Mouse (Mus musculus) common myeloid progenitor, adult 5-6 weeks (primary cell): ENCODE measurements at regions not wholly inside any gene's neighbourhood (a gene's known extent, or its start where the extent isn't known, plus 50 kb on each side); places are given as distances from the start of the nearest gene placed in this dataset.

Experiments used
- ATAC-seq: replicated peaks from 2 replicates; pipeline ENCODE4 v1.8.0; 2016; ENCODE audit warnings: low read depth, mild to moderate bottlenecking, moderate TSS enrichment, inconsistent platforms; ENCODE audit not compliant: poor library complexity, severe bottlenecking

GRCm38 (mm10) chr16:73835715-73836440 lies 575.7 kb downstream of the Robo2 start:
- no peak for ATAC-seq

DNA sequence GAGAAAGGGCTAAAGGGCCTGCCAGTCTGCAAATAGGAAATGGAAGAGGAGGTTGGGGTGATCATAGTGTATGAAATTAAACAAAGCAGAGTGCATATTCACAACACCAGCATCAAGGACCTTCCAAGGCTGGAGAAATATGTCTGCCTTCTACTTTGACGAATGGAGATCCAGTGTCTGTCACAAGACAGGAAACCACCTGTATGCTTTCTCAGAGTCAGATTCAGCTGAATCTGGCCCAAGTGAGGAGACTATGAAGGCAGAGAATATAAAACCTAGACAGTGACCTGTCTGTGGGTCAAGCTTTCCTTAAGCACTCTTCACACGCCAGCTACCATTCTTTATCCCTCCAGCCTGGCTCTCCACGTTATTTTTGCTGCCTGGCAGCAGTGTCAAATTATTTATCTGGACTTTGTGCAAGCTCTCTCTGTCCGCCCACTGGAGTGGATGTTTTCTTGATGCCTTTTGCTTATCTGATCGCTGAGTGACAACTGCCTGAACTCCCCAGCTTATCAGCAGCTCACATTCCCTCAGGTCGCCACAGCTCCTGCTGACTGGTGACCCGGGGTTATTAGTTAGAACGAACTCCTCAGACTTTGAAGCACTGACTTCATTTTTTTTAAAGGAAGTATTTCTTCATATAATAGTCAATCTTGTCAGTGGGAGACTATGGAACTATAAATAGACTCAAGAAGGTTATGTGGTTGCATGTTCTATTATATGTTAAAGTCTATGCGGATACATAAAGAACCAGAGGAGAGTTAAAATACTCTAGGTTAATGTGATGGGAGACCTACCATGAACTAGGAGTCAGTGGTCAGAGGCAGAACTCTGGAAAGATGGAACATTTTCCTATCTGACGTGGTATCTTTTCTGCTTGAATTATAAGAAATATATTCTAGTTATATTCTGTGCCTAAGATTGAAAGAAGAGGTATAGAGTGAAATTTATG lies 590.0 kb downstream of the Robo2 start:
- peak; percentile 97 for ATAC-seq

DNA sequence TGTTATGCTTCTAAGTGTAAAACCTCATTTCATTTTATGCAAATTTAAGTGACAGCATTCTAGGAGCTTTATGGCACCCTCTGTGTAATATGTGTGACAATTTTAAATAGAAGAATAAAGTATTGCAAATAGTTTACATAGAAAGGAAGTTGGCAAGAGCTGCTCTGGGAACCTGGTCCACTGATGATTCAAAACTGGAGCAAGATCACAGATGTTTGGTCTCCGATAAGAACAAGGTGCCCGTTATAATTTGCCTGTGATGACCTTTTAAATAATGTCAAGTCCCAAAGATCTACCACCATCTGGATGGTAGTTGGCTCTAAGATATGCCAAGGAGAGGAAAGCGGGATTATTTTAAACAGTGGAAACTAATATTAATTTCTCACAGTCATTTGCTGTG lies 607.1 kb downstream of the Robo2 start:
- no peak for ATAC-seq

- no peak for ATAC-seq
Observed at GRCm38 (mm10) chr16:73796528-73797171, 615.0 kb downstream of the Robo2 start.

GRCm38 (mm10) chr16:73785074-73785438 lies 626.6 kb downstream of the Robo2 start:
- ATAC-seq = no peak

DNA sequence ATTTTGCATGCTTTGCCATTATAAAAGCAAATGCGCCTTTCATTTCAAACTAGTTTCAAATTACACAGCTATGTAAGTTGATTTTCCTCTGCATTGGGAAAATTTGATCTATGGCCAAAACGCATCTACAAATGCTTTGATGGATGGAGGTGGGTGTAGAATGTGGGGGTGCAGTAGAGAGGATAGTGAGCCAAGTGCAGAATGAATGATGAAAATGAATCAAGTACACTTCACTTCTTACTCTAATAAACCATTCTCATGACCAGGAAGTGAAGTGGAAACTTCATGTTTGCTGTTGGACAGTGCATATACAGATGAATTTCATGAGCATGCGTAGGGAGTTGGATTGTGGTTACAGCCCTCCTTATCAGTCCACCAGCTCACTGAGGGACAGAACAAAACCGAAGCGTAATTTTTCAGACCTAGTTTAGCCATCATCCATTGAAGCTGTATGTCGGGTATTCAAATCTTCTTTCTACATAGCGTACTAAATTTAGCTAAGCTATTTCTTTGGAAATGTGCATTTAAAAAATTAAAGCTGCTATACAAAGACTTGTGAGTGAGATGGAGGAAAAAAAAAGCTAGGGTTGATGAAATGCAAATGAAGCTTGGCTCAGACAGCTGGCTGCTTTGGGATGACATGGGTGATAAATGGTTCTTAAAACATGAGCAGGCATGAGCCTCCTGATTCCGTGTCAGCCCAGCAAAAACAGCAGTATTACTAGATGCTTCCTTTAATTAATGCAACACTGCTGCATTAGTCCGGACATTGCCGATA lies 627.1 kb downstream of the Robo2 start:
- ATAC-seq = no peak

- ATAC-seq = no peak
Observed at GRCm38 (mm10) chr16:73772454-73772853, 639.2 kb downstream of the Robo2 start.

DNA sequence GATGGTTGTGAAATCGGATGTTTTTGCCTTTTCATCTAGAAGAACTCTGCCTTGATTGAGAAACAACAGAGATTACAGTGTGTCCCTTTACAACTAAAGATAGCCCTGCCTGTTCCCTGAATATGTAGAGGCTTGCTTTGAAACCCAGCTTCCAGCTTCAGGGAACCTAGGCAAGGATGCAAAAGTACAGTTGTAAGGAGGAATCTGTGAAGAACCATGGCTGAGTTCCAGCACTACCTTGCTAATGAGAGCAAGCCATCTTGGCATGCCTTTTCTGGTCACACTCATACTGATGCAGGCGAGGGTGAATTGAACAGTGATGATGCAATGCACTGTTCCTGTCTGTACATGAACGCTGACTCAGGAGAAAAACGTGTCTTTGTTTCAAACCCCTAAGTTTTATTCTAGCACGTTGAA lies 641.2 kb downstream of the Robo2 start:
- 0 out of 2 replicates have a peak, but pooled peaks have one; percentile 25 for ATAC-seq

GRCm38 (mm10) chr16:73769729-73770128 lies 641.9 kb downstream of the Robo2 start:
- ATAC-seq = no peak

DNA sequence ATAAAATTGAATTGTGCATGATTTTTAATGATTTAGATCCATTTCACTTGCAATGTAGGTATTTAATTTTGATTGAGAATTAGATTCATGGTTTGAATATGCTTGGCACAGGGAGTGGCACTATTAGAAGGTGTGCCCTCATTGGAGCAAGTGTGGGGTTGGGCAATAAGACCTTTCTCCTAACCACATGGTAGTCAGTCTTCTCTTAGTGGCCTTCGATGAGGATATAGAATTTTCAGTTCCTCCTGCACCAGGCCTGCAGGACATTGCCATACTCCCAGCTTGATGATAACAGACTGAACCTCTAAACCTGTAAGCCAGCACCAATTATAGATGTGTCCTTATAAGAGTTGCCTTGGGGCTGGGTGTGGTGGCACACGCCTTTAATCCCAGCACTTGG lies 642.9 kb downstream of the Robo2 start:
- ATAC-seq = no peak

DNA sequence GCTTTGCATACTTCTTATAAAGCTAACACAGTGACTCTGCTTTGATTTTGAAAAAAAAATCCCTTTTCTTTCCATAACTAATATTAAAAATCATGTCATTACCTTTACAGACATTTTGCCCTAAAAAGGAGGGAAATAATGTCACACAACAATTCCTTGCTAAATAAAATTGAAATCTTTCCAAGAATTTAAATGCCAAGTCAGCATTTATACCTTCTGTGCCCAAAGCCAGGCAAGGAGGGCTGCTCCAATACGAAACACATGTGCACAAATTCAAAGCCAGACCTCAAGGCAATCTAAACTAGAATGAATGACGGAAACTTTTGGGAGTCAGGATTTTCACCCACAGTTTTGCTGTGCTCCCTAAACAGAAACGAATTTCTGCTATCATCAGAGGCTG lies 646.4 kb downstream of the Robo2 start:
- no peak for ATAC-seq

GRCm38 (mm10) chr16:73760921-73761320 lies 650.7 kb downstream of the Robo2 start:
- ATAC-seq = no peak

DNA sequence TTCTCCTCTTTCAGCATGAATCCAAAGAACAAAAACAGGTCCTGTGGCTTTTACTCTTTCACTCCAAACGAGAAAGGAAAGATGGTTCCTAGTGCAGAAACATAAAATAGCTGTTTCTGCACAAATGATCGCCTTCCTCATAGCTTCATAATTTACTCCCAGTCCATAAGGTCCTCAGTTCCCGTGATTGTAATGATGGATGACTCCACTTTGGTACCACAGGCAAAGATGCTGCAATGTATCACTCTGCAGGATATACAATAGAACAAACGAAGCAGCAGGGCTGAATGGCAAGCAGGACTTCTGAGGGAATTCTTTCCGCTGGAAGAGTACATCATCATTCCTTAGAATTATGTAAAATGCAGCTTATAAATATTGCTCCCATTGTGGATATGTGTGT lies 652.8 kb downstream of the Robo2 start:
- ATAC-seq = no peak

DNA sequence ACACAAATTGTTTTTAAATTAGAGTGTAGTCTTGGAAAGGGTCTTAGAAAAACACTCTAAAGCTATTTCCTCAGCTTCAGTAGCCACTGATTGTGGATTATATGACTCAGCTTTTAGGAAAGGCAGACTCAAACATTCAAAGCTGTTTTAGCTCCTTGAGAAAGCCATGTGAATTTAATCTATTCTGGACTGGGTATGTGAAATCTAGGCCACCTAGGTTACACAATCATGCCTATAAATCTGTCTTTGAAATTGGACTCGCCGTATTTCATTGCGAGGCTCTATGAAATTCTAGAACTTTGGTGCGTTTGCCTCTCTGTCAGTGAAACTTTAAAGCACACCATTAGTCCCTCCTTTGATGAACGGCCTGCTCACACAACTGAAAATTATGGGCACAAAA lies 657.3 kb downstream of the Robo2 start:
- ATAC-seq = no peak

GRCm38 (mm10) chr16:73728297-73728696 lies 683.3 kb downstream of the Robo2 start:
- no peak for ATAC-seq

- ATAC-seq = no peak
Observed at GRCm38 (mm10) chr16:73719691-73720090, 691.9 kb downstream of the Robo2 start.

DNA sequence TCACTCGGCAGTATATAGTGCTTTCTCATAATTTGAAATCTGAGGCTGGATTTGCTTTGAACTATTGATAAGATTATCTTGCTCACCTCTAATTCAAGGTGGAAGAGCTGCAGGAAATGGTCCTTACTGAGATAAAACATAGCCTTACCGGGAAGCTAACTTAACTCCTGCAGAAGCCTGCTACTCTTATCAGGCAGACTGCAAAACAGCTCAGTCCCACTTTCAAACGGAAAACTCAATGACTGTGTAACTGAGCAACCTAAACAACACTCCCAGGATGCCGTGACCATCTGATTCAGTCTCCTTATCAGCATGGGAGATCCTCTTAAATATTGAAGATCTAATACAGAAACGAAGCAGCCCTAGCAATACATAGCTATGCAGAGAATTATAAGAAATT lies 695.3 kb downstream of the Robo2 start:
- no peak for ATAC-seq

DNA sequence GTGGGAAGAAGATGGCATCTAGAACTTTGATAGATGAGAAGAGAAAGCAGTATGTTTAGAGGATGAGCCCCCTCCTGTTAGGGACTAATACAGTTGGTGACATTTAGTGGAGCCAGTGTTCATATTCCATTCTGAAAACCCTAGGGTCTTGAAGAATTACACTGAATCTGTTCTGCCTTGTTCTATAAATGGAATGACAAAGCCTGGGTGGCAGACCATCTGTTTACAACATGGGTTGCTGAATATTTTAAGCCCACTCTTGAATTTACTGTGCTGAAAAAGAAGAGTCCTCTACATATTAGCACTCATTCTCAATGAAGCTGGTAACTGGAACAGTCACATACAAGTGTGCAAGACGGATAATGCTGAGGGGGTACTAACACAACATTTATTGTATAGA lies 704.6 kb downstream of the Robo2 start:
- no peak for ATAC-seq

- ATAC-seq = no peak
Observed at GRCm38 (mm10) chr16:73689274-73689673, 722.4 kb downstream of the Robo2 start.

DNA sequence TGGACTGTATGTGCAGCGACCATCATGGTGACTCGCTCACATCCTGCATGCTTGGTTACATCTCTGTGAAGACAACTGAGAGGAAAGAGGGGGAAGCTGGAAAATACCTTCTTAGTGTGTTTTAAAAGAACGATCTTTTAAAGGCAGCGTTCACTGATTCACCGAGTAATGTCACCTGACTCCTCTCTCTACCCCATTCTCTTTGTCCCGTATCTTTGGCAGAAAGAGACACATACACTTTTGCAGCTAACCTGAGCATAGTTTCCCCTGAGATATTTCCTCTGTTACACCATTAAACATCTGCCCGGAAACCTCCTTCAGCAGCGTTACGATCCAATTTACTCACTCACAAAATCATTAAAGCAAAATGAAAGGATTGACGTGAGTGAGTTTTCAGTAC lies 731.8 kb downstream of the Robo2 start:
- ATAC-seq = no peak
